Mouse (Mus musculus) liver, embryonic 12.5 days (tissue): ENCODE data around the gene Cant1. TPM values are rescaled to one million over a fixed set of nuclear protein-coding genes. Genes with fewer than 3 reads are reported as not detected.

ENCODE experiments used
- ATAC-seq: fragments of 200-750 bp; cut with Nextera tagmentation; 2 replicates; pipeline ENCODE4 v1.8.0; 2017; ENCODE audit warnings: moderate number of reproducible peaks, mild to moderate bottlenecking, moderate library complexity
- H3K27ac ChIP-seq: fragments of 300-500 bp; sonication (generic); 2 replicates; pipeline ENCODE4 v1.5.1; 2016; ENCODE audit warnings: mild to moderate bottlenecking
- H3K27me3 ChIP-seq: fragments of 300-500 bp; sonication (generic); replicated peaks from 2 replicates; pipeline ENCODE4 v1.6.1; 2016; ENCODE audit warnings: mild to moderate bottlenecking, moderate library complexity
- H3K36me3 ChIP-seq: fragments of 300-500 bp; sonication (generic); 2 replicates; pipeline ENCODE4 v1.6.1; 2016; ENCODE audit warnings: mild to moderate bottlenecking, moderate library complexity
- H3K4me1 ChIP-seq: fragments of 300-500 bp; sonication (generic); 2 replicates; pipeline ENCODE4 v1.6.1; 2016
- H3K4me2 ChIP-seq: fragments of 300-500 bp; sonication (generic); 2 replicates; pipeline ENCODE4 v1.6.1; 2016; ENCODE audit warnings: mild to moderate bottlenecking, moderate library complexity
- H3K4me3 ChIP-seq: fragments of 300-500 bp; sonication (generic); 2 replicates; pipeline ENCODE4 v1.5.1; 2016; ENCODE audit warnings: mild to moderate bottlenecking, moderate library complexity
- H3K9ac ChIP-seq: fragments of 300-500 bp; sonication (generic); 2 replicates; pipeline ENCODE4 v1.6.1; 2016; ENCODE audit warnings: mild to moderate bottlenecking, moderate library complexity
- H3K9me3 ChIP-seq: fragments of 300-500 bp; sonication (generic); replicated peaks from 2 replicates; pipeline ENCODE4 v1.6.1; 2016; ENCODE audit warnings: mild to moderate bottlenecking, moderate library complexity
- WGBS: fragments of 180-500 bp; shearing (Covaris S2); methylation state at CpG from one replicate; pipeline ENCODE4 v1.1.7; 2016; ENCODE audit not compliant: insufficient replicate concordance; 5-methylcytosine and 5-hydroxymethylcytosine counted together
- polyA plus RNA-seq: library from polyadenylated mRNA; unstranded; fragments of >200 nt; fragmentation: Nextera tagmentation; extraction: Ambion mirVana; gene quantifications from 2 replicates; pipeline ENCODE4 v1.2.1, GENCODE M21; 2016

Gene Cant1
- polyA plus RNA-seq, 1 experiment from 2014 or later: 14.5 TPM

DNA sequence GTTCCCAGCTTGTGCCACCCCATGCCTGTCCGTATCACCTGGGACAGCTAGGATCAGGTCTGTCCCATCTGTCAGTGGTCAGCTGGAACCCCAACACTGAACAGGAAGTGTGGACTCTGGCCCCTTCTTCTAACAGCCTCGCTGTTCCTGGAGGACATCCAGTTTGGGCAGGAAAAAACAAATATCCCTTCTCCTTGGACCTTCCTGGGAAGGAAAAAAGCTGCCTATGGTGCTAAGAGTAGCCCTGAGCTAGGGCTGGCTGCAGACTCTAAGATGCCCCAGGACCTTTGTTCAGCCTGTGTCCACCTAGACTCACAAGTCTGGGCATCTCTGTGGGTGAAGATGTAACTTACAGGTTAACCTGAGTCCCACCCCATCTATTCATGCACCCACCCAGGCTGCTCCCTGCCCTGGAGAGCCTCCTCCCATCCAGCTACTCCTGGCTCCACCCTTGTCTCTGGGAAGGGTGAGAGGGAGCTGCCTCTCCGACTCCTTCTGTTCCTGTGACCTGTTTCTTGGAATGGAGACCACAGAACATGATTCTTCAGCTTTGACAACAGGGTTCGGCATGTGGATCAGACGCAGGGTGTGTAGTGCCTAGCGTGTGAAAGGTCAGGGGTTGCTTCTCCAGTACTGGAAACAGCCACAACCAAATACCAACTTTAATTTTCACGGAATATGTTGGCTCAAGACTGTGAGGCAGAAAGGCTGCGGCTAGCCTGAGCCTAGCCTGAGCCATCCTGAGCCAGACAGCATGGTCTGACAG, 10.2 kb upstream of the Cant1 start:
- H3K4me2 ChIP-seq: peak overlapping the region; percentile 38
- H3K4me1 ChIP-seq: peaks cover 24% of the 10 kb centered on the region
- H3K4me3 ChIP-seq: peak overlapping the region; percentile 15; the same call in 1 of the 2 replicates
- peak overlapping the region; percentile 29; the same call in 1 of the 2 replicates for H3K9ac ChIP-seq
- ATAC-seq: no peak
- peaks cover 55% of the 10 kb centered on the region for H3K27me3 ChIP-seq
- H3K36me3 ChIP-seq: no peaks in the 10 kb centered on the region
- WGBS: 53% methylated on average over 8 of the region's 8 CpGs
- 0 out of 2 replicates have a peak overlapping the region, but pooled peaks have one; percentile 17 for H3K27ac ChIP-seq
- H3K9me3 ChIP-seq: no peaks in the 10 kb centered on the region

GRCm38 (mm10) chr11:118428460-118428868, 9.6 kb upstream of the Cant1 start:
- Histone ChIP-seq H3K4me1 (peaks cover 25% of the 10 kb centered on the region), H3K9me3 (no peaks in the 10 kb centered on the region), H3K9ac (peak overlapping the region; percentile 29; the same call in 1 of the 2 replicates), H3K4me2 (peak overlapping the region; percentile 38), H3K4me3 (peak overlapping the region; percentile 15; the same call in 1 of the 2 replicates), H3K27me3 (peaks cover 55% of the 10 kb centered on the region), H3K36me3 (no peaks in the 10 kb centered on the region), H3K27ac (peak overlapping the region; percentile 28; the same call in 1 of the 2 replicates)
- no peak for ATAC-seq
- 11% methylated on average over 11 of the region's 11 CpGs for WGBS

DNA sequence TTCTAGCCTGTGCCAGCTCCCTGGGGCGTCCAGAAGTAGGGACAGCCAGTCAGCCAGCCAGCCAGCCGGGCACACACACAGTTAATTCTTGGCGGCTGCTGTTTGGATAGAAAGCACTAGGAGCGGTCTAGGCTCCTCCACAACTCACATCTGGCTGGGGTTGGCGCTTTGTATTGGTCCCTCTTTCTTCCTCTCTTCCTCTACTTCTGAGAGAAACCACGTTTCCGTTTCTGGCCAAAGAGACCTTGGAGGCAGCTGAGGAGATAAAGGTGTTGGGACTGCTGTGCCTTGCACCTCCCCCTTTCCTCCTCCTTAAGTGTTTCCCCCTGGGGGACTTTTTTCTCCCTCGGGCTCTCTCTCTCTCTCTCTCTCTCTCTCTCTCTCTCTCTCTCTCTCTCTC, 9.1 kb upstream of the Cant1 start, which contains the start of gene C1qtnf1:
TSS of gene C1qtnf1 (plus strand) at position 218 of the 400 bp plus-strand sequence.
- peak within 1 kb of the TSS; percentile 28; the same call in 1 of the 2 replicates for H3K27ac ChIP-seq
- H3K4me1 ChIP-seq: peaks cover 24% of the 10 kb centered on the region
- no peaks in the 10 kb centered on the region for H3K36me3 ChIP-seq
- H3K9ac ChIP-seq: peak within 1 kb of the TSS; percentile 29; the same call in 1 of the 2 replicates
- WGBS: under 1% methylated on average over 8 of the region's 8 CpGs
- peaks cover 54% of the 10 kb centered on the region for H3K27me3 ChIP-seq
- peak within 1 kb of the TSS; percentile 38 for H3K4me2 ChIP-seq
- H3K9me3 ChIP-seq: no peaks in the 10 kb centered on the region
- H3K4me3 ChIP-seq: peak within 1 kb of the TSS; percentile 15; the same call in 1 of the 2 replicates
- ATAC-seq: no peak

DNA sequence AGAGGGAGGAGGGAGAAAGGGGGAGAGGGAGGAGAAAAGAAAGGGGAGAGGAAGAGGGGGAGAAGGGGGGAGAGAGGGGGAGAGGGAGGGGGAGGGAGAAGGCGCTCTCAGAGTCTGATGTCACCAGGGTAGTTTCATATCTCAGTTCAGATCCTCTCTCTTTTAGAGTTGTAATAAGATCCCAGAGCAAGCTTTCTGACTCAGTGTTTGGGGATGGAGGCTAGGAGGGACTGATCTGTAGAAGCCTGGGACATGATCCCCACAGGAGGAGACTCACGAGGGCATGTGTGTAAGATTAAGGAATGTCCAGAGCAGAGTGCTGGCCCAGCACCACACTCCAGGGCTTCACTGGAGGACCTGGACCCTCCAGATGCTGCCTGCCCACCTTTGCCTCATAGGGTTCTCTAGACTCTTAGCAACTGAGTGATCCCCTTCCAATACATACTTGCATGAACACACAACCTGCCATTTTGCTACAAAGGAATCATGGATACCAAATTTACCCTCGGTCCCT, 8.4 kb upstream of the Cant1 start:
- 24% methylated on average over 3 of the region's 3 CpGs for WGBS
- H3K27ac ChIP-seq: no peak overlapping the region

GRCm38 (mm10) chr11:118426765-118427164, 7.9 kb upstream of the Cant1 start:
- Histone ChIP-seq H3K4me3 (no peak overlapping the region), H3K27ac (no peak overlapping the region), H3K36me3 (no peaks in the 10 kb centered on the region), H3K9me3 (no peaks in the 10 kb centered on the region), H3K4me1 (peaks cover 24% of the 10 kb centered on the region), H3K4me2 (no peak overlapping the region), H3K27me3 (peaks cover 56% of the 10 kb centered on the region), H3K9ac (no peak overlapping the region)
- 61% methylated on average over 5 of the region's 5 CpGs for WGBS
- no peak for ATAC-seq

More for the DNA sequence above, 8.4 kb upstream of the Cant1 start:
- no peak overlapping the region for H3K4me2 ChIP-seq
- no peak overlapping the region for H3K4me3 ChIP-seq
- no peaks in the 10 kb centered on the region for H3K9me3 ChIP-seq
- peaks cover 56% of the 10 kb centered on the region for H3K27me3 ChIP-seq
- peaks cover 24% of the 10 kb centered on the region for H3K4me1 ChIP-seq
- H3K9ac ChIP-seq: no peak overlapping the region
- ATAC-seq: no peak
- no peaks in the 10 kb centered on the region for H3K36me3 ChIP-seq

DNA sequence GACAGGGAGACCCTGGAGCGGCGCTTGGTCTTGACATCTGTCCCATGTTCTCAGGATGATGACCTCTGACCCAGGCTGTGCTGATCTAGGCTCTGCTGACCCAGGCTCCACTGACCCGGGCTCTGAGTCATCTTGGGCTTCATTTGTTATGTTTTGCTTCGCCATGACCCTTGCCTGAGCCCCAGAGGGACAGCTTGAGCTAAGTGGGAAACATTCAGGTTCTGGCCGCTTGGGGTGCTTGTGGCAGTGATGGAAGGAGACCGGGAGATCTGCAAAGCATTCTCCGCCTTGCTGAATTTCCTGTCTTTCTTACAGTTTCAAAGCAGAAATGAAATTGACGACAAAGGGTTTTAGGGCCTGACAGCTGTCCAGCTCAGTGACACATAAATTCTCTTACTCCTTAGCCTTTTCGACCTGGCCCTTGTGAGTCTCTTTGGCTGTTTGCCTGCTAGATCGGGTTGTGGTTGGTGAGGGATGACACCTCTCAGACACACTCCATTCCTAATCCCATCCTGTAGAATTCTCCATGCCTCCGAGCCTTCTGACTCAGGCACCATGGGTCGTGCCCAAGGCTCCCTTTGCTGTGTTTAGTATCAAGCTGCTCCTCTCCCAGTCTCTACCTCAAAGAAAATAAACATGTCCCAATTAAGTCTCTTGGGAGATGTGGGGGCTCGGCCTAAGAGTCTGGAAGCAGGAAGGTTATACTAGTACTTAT, 5.9 kb upstream of the Cant1 start:
- H3K27ac ChIP-seq: no peak overlapping the region
- H3K4me3 ChIP-seq: no peak overlapping the region
- no peak overlapping the region for H3K4me2 ChIP-seq
- 49% methylated on average over 13 of the region's 13 CpGs for WGBS
- H3K9ac ChIP-seq: no peak overlapping the region
- no peaks in the 10 kb centered on the region for H3K36me3 ChIP-seq
- H3K4me1 ChIP-seq: peaks cover 25% of the 10 kb centered on the region
- no peak for ATAC-seq
- no peaks in the 10 kb centered on the region for H3K9me3 ChIP-seq
- H3K27me3 ChIP-seq: peaks cover 56% of the 10 kb centered on the region

DNA sequence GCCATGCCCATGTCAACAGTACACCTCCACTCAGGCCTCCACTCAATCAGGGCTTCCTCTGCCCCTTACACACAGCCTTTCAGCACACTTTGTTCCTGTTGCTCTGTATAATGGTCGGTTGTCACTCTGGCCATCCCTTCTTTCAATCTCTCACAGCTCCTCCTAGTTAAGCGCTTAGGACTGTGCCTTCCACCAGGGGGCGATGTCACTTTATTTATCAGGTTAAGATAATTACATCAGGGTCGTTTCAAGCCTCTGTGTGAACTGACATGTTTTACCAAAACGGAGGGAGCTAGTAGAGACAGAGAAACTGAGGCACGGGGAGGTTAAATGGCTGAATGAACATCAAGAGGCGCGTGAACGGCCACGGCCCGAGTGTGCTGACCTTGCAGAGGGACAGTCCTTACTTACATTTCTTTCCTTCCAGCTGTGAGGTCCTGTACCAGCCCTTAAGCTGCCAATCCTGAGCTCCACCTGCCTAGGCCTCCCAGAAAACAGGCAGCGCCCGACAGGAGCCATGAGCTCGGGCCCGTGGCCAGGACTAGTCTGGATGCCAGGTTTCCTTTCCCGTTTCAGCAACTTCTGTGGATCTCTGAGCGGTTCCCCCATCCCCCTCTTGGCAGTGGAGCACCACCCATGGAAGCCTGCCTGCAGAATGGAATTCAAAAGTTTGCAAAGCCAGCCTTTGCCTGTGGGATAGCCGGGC, 4.5 kb upstream of the Cant1 start:
- WGBS: 11% methylated on average over 18 of the region's 18 CpGs
- no peak for ATAC-seq
- Histone ChIP-seq H3K27me3 (peaks cover 44% of the 10 kb centered on the region), H3K9ac (no peak overlapping the region), H3K4me1 (peaks cover 29% of the 10 kb centered on the region), H3K4me3 (no peak overlapping the region), H3K9me3 (no peaks in the 10 kb centered on the region), H3K27ac (no peak overlapping the region), H3K36me3 (no peaks in the 10 kb centered on the region), H3K4me2 (peak overlapping the region; percentile 37)

GRCm38 (mm10) chr11:118420261-118420660, 1.4 kb upstream of the Cant1 start:
- WGBS: 67% methylated on average over 7 of the region's 7 CpGs
- H3K9me3 ChIP-seq: no peaks in the 10 kb centered on the region
- peaks cover 22% of the 10 kb centered on the region for H3K36me3 ChIP-seq
- no peak overlapping the region for H3K9ac ChIP-seq
- no peak overlapping the region for H3K27ac ChIP-seq
- H3K27me3 ChIP-seq: peaks cover 17% of the 10 kb centered on the region
- H3K4me2 ChIP-seq: peak overlapping the region; percentile 76; the same call in 1 of the 2 replicates
- no peak for ATAC-seq
- peaks cover 41% of the 10 kb centered on the region for H3K4me1 ChIP-seq
- H3K4me3 ChIP-seq: no peak overlapping the region

- 3% methylated on average over 11 of the region's 12 CpGs for WGBS
- peak overlapping the region; percentile 80 for H3K27ac ChIP-seq
- peaks cover 6% of the 10 kb centered on the region; the same call in 1 of the 2 replicates for H3K27me3 ChIP-seq
- no peak; the same call in 1 of the 2 replicates for ATAC-seq
- peaks cover 40% of the 10 kb centered on the region for H3K36me3 ChIP-seq
- peak overlapping the region; percentile 93 for H3K9ac ChIP-seq
- peaks cover 34% of the 10 kb centered on the region for H3K4me1 ChIP-seq
- H3K4me2 ChIP-seq: peak overlapping the region; percentile 76
- H3K4me3 ChIP-seq: peak overlapping the region; percentile 81
- no peaks in the 10 kb centered on the region for H3K9me3 ChIP-seq
These were observed 448 bp downstream of the Cant1 start for GRCm38 (mm10) chr11:118418442-118418833.

GRCm38 (mm10) chr11:118417496-118417895, 1.4 kb downstream of the Cant1 start:
- Histone ChIP-seq H3K36me3 (peaks cover 46% of the 10 kb centered on the region), H3K27ac (no peak overlapping the region), H3K4me2 (peak overlapping the region; percentile 76), H3K9ac (peak overlapping the region; percentile 93), H3K4me1 (peaks cover 33% of the 10 kb centered on the region), H3K4me3 (peak overlapping the region; percentile 81), H3K9me3 (no peaks in the 10 kb centered on the region), H3K27me3 (no peaks in the 10 kb centered on the region)
- no peak for ATAC-seq
- WGBS: 88% methylated on average over 9 of the region's 9 CpGs

DNA sequence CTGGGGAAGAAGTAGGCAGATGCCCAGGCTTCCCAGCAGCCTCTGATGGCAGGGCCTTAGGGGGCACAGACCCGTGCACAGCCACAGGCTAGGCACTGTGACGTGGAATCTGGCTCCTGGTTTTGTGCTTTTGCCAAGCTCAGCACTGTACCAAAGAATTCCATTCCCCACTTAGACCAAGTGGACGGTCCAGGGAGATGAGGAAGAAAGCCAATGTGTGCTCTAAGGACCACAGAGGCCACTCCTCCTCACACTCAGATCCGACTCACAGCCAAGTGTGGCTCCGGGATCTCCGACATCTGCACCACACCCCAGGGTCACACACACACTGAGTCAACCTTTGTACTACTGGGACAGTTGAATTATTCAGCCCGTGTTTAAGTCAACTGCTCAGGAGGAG, 2.8 kb downstream of the Cant1 start:
- Histone ChIP-seq H3K27ac (no peak overlapping the region), H3K9me3 (no peaks in the 10 kb centered on the region), H3K4me3 (no peak overlapping the region), H3K36me3 (peaks cover 58% of the 10 kb centered on the region), H3K9ac (no peak overlapping the region), H3K4me1 (peaks cover 33% of the 10 kb centered on the region), H3K27me3 (no peaks in the 10 kb centered on the region), H3K4me2 (no peak overlapping the region)
- WGBS: 80% methylated on average over 7 of the region's 7 CpGs
- ATAC-seq: no peak
